Mouse (Mus musculus) liver, embryonic 11.5 days (tissue): Measurements from ENCODE around the gene Adamts18. TPM values are rescaled to one million over a fixed set of nuclear protein-coding genes. Genes with fewer than 3 reads are reported as not detected.

Experiments used
- ATAC-seq: fragments of 200-750 bp; cut with Nextera tagmentation; replicated peaks from 2 replicates; pipeline ENCODE4 v1.8.0; 2017; ENCODE audit warnings: moderate number of reproducible peaks, mild to moderate bottlenecking, moderate TSS enrichment, moderate library complexity; ENCODE audit not compliant: low FRiP score
- DNase-seq: peaks from one replicate; pipeline ENCODE4 v3.0.0-alpha.2; 2017; ENCODE audit warnings: low spot score
- H3K27ac ChIP-seq: fragments of 300-500 bp; sonication (generic); 2 replicates; pipeline ENCODE4 v1.5.1; 2014; ENCODE audit warnings: mild to moderate bottlenecking, low read depth, low read length, control low read depth
- H3K27me3 ChIP-seq: fragments of 300-500 bp; sonication (generic); replicated peaks from 2 replicates; pipeline ENCODE4 v1.6.1; 2014; ENCODE audit warnings: low read length, mixed read lengths; ENCODE audit not compliant: control insufficient read depth, insufficient read depth
- H3K36me3 ChIP-seq: fragments of 300-500 bp; sonication (generic); 2 replicates; pipeline ENCODE4 v1.6.1; 2014; ENCODE audit warnings: mild to moderate bottlenecking, low read length, moderate library complexity, mixed read lengths; ENCODE audit not compliant: control insufficient read depth, insufficient read depth
- H3K4me1 ChIP-seq: fragments of 300-500 bp; sonication (generic); replicated peaks from 2 replicates; pipeline ENCODE4 v1.6.1; 2014; ENCODE audit warnings: low read length, mixed read lengths; ENCODE audit not compliant: control insufficient read depth, insufficient read depth
- H3K4me2 ChIP-seq: fragments of 300-500 bp; sonication (generic); 2 replicates; pipeline ENCODE4 v1.6.1; 2014; ENCODE audit warnings: mild to moderate bottlenecking, control low read depth, moderate library complexity
- H3K4me3 ChIP-seq: fragments of 300-500 bp; sonication (generic); 2 replicates; pipeline ENCODE4 v1.5.1; 2014; ENCODE audit warnings: low read depth, low read length, control low read depth
- H3K9ac ChIP-seq: fragments of 300-500 bp; sonication (generic); 2 replicates; pipeline ENCODE4 v1.6.1; 2014; ENCODE audit warnings: low read depth, low read length, control low read depth
- H3K9me3 ChIP-seq: fragments of 300-500 bp; sonication (generic); 2 replicates; pipeline ENCODE4 v1.6.1; 2016; ENCODE audit warnings: low read length, inconsistent platforms, mixed read lengths; ENCODE audit not compliant: control insufficient read depth
- WGBS: fragments of 180-500 bp; shearing (Covaris S2); extraction: QIAGEN DNeasy Blood & Tissue Kit; methylation state at CpG from one replicate; pipeline ENCODE4 v1.1.7; 2014; 5-methylcytosine and 5-hydroxymethylcytosine counted together
- polyA plus RNA-seq: library from polyadenylated mRNA; unstranded; fragments of >200 nt; fragmentation: Nextera tagmentation; extraction: Ambion mirVana; gene quantifications from 2 replicates; pipeline ENCODE4 v1.2.1, GENCODE M21; 2014

Adamts18 gene
- polyA plus RNA-seq, 1 experiment from 2014 or later = 1.7 TPM

DNA sequence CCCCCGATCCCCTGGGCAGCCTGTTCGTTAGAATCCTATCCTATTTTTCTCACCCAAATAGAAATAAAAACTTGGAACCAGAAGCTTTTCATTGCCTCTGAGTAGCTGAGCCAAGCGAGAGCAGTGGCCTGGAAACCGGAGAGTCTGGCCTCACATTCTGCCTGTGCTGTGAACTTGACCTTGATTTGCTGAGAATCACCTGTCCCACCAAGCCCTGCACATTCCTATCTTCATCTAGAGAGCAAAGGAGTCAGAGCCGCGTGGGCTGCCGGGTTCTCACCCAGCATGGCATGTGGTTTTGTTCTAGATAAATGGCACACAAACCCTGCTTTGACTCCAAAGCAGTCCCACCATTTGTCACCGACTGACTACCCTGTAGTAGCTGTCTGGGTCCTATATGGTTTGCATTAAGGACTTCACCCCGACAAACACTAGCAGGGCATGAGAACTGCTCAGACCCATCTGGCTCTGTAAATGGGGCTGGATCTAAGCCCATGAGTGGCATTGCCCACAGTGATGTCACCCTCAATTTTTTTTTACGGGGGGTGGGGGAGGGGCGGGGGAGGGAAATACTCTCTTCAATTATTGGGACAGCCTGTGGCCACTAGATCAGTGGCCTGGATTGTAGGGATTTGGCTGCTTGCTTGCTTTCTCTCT lies 175.8 kb downstream of the Adamts18 start:
- H3K27me3 ChIP-seq = no peaks in the 10 kb centered on the region
- no peak for DNase-seq
- no peak overlapping the region for H3K9ac ChIP-seq
- no peak overlapping the region for H3K4me2 ChIP-seq
- H3K9me3 ChIP-seq = no peaks in the 10 kb centered on the region
- H3K27ac ChIP-seq = no peak overlapping the region
- 82% methylated on average over 11 of the region's 11 CpGs for WGBS
- no peaks in the 10 kb centered on the region for H3K4me1 ChIP-seq
- H3K36me3 ChIP-seq = no peaks in the 10 kb centered on the region
- ATAC-seq = no peak
- no peak overlapping the region for H3K4me3 ChIP-seq

DNA sequence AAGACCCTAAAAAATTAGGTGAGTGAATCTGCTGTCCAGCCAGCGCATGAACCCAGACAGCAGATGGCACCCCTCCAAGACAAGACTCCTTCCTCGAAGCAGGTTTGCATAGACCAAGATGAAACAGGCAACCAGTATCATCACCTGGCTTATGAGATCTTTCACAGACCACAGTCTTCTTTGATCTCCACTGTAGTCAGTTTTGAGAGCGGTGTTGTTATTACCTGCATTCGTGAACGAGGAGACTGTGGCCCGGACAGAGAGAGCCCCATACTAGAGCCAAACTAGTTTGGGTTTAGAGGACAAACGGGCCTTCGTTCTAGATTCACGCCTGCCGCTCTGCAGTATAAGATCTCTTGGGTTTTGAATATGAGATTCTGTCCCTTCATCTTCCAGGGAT lies 178.6 kb downstream of the Adamts18 start:
- Histone ChIP-seq H3K36me3 (no peaks in the 10 kb centered on the region), H3K4me1 (no peaks in the 10 kb centered on the region), H3K9me3 (no peaks in the 10 kb centered on the region), H3K4me3 (no peak overlapping the region), H3K27ac (no peak overlapping the region), H3K9ac (no peak overlapping the region), H3K4me2 (no peak overlapping the region), H3K27me3 (no peaks in the 10 kb centered on the region)
- DNase-seq (no peak), ATAC-seq (no peak)
- 78% methylated on average over 10 of the region's 10 CpGs for WGBS

DNA sequence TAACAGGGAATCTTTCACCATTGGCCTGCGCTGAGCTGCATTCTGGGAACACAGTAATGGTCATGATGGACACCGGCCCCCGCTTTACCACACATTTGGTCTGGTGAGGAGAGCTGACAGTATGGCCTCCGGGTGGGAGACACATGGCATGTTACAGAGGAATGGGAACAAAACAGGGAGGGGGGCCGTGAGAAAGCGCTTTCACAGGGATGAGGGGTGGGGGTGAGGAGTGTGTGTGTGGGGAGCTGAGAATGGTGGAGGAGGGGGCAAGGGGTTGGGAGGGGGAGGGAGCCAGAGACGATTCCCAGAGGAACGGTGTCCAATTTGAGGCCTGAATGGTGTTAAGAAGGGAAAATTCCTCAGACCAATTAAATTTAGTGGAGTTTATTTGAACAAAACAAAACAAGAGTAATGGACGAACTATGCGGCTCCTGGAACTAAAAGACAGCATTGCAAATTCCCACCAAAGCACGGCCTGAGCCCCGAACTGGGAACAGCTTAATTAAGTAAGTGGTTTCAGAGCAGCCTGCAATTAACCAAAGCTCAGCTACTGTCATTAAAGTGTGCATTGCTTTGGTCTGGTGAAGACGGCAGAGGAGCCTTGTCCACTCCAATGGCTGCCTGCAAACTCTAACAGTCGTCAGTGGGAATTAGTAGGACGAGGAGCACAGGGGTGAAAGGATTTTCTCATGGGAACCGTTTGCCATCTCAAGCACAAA lies 181.7 kb downstream of the Adamts18 start:
- Histone ChIP-seq H3K4me2 (no peak overlapping the region), H3K9me3 (no peaks in the 10 kb centered on the region), H3K27ac (no peak overlapping the region), H3K4me1 (no peaks in the 10 kb centered on the region), H3K4me3 (no peak overlapping the region), H3K36me3 (no peaks in the 10 kb centered on the region), H3K27me3 (no peaks in the 10 kb centered on the region), H3K9ac (no peak overlapping the region)
- ATAC-seq (no peak), DNase-seq (peak; percentile 24)
- 74% methylated on average over 16 of the region's 16 CpGs for WGBS

DNA sequence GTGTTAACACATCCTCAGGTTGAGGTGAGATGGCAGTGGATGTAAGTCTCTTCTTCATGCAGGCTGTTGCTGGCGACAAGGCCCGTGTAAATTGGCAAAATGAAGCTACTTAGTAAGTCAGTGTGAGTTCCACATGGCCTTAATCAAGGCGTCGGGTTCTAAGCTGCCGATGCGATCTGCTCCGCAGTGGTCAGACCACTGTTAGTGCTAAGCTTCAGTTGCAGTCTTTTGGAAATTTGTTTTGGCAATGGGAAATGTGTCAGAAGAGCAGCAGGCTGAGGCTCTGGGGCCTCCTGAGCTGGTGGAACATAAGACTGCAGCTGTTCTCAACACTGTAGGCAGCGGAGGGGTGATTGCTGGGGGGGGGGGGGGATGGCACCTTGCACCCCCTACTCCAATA lies 182.6 kb downstream of the Adamts18 start:
- H3K27ac ChIP-seq = no peak overlapping the region
- no peak overlapping the region for H3K4me3 ChIP-seq
- no peaks in the 10 kb centered on the region for H3K9me3 ChIP-seq
- H3K4me2 ChIP-seq = no peak overlapping the region
- 74% methylated on average over 7 of the region's 8 CpGs for WGBS
- no peak for ATAC-seq
- no peak overlapping the region for H3K9ac ChIP-seq
- H3K27me3 ChIP-seq = no peaks in the 10 kb centered on the region
- H3K4me1 ChIP-seq = no peaks in the 10 kb centered on the region
- DNase-seq = peak; percentile 22
- no peaks in the 10 kb centered on the region for H3K36me3 ChIP-seq

DNA sequence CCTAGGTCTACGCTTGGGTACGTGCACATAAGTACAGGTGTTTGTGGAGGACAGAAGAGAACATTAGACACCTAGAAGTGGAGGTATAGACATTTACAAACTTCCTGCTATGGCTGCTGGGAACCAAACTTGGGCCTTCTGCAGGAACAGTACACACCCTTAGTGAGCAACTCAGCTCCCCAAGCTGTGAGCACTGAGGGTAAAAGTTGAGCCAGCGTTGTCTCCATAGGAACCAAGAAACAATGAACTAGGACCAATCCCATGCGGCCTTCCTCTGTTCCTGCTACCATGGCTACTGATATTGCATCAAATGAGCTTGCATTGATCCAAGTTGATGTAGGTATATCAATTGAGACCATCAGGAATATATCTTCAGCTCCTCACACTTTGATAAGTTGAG lies 183.5 kb downstream of the Adamts18 start:
- H3K27me3 ChIP-seq = no peaks in the 10 kb centered on the region
- H3K9me3 ChIP-seq = no peaks in the 10 kb centered on the region
- WGBS = 73% methylated on average over 4 of the region's 4 CpGs
- no peak overlapping the region for H3K9ac ChIP-seq
- no peak overlapping the region for H3K27ac ChIP-seq
- no peaks in the 10 kb centered on the region for H3K4me1 ChIP-seq
- H3K4me2 ChIP-seq = no peak overlapping the region
- no peak for ATAC-seq
- H3K4me3 ChIP-seq = no peak overlapping the region
- no peaks in the 10 kb centered on the region for H3K36me3 ChIP-seq
- no peak for DNase-seq

DNA sequence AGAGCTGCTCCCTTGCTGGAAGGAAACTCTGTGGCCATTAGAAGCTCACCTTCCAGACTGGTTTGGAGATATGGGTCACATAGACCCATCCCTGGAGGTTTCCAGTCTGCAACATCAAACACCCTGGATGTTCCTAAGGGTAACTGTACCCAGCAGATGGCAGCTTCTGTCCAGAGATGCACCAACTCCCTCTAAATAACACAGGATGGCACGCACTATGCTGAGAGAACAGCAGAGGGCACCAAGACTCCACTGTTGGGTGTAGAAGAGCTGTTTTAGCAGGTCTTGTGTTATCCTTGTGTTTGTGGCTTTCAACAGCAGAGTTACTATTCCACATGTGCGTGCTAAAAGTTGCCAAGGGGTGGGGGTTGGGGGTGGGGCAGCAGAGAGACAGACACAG lies 184.0 kb downstream of the Adamts18 start:
- ATAC-seq (peak; percentile 49; the same call in 1 of the 2 replicates), DNase-seq (peak; percentile 37)
- no peaks in the 10 kb centered on the region for H3K4me1 ChIP-seq
- H3K27me3 ChIP-seq = no peaks in the 10 kb centered on the region
- no peaks in the 10 kb centered on the region for H3K36me3 ChIP-seq
- H3K9me3 ChIP-seq = no peaks in the 10 kb centered on the region
- H3K9ac ChIP-seq = no peak overlapping the region
- H3K4me3 ChIP-seq = no peak overlapping the region
- WGBS = 11% methylated on average over 2 of the region's 2 CpGs
- no peak overlapping the region for H3K27ac ChIP-seq
- no peak overlapping the region for H3K4me2 ChIP-seq

DNA sequence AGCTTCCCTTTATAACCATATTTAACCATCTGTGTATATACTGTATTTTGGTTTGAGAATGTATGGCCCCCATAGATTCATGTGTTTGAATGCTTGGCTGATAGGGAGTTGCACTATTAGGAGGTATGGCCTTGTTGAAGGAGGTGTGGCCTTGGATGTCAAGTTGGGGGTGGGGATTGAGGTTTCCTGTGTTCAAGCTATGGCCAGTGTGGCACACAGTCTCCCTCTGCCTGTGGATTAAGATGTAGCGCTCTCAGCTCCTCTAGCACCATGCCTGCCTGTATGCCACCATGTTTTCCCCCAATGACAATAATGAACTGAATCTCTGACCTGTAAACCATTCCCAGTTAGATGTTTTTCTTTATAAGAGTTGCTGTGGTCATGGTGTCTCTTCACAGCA lies 188.4 kb downstream of the Adamts18 start:
- ATAC-seq (no peak), DNase-seq (no peak)
- H3K4me3 ChIP-seq = no peak overlapping the region
- H3K4me2 ChIP-seq = no peak overlapping the region
- no peaks in the 10 kb centered on the region for H3K36me3 ChIP-seq
- no peak overlapping the region for H3K9ac ChIP-seq
- no peak overlapping the region for H3K27ac ChIP-seq
- H3K4me1 ChIP-seq = no peaks in the 10 kb centered on the region
- WGBS = 45% methylated on average over 1 of the region's 1 CpGs
- H3K27me3 ChIP-seq = no peaks in the 10 kb centered on the region
- H3K9me3 ChIP-seq = no peaks in the 10 kb centered on the region

DNA sequence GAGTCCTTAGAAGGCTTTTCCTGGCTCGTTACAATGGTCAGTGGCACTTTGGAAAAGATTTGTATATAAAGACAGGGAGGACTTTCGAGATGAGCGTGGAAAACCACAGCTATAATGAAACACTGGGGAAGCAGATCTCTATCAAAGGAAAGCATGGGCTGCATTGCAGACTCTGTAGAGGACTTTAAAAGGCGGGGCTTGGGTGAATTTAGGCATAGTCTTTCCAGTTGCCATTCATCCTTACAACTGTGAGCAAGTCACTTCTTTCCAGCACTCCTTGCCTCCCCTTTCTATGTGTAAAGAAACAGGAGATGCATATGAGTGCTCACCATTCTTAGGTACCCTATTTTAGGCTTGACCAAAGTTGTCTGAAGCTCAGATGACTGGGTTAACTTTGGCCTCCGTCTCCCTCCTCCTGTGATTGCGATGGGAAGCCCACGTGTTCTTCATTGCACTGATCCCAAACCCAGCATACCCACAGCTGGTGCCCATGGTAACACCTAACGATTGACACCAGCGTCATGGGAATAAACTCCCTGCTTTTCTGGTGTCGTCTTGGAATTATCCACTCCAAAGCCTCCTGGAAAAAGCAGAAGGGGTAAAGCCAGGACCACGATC lies 191.7 kb downstream of the Adamts18 start:
- H3K9me3 ChIP-seq = no peaks in the 10 kb centered on the region
- ATAC-seq = no peak
- 78% methylated on average over 11 of the region's 11 CpGs for WGBS

More for the DNA sequence above, 191.7 kb downstream of the Adamts18 start:
- Histone ChIP-seq H3K9ac (no peak overlapping the region), H3K4me3 (no peak overlapping the region), H3K36me3 (no peaks in the 10 kb centered on the region), H3K4me2 (no peak overlapping the region), H3K27me3 (no peaks in the 10 kb centered on the region), H3K4me1 (no peaks in the 10 kb centered on the region), H3K27ac (no peak overlapping the region)
- DNase-seq = no peak
